ENCODE assay signal across 20 mouse cellular contexts in genomic region chr5:9367920-9368692, GRCm38 (mm10).
DNase-seq lines count a peak whose midpoint lies in the region; ATAC-seq and TF ChIP-seq lines count a peak whose summit lies in the region.
"Had no signal": no experiment of that assay in that cellular context is flagged by ENCODE, and none has a peak within 500 bp of the region (broad histone marks: within the 10 kb centered on the region; RNA-seq: fewer than 3 reads in every experiment).

No protein-coding gene starts in this region.

- no peak overlapping the region for H3K27ac ChIP-seq in hindbrain, embryonic 13.5 days
- no peak overlapping the region for H3K27ac ChIP-seq in hindbrain, embryonic 11.5 days (ENCODE audit: low read depth, low read length)
- H3K27ac ChIP-seq in midbrain, embryonic 13.5 days, result no peak overlapping the region
- H3K27ac ChIP-seq in midbrain, embryonic 11.5 days (ENCODE audit: low read depth, low read length), result no peak overlapping the region
- no peak overlapping the region for H3K27ac ChIP-seq in neural tube, embryonic 14.5 days (ENCODE audit: low read depth, low read length)
- H3K27ac ChIP-seq: embryonic facial prominence, embryonic 13.5 days; forebrain, embryonic 10.5 days; forebrain, embryonic 15.5 days; heart, embryonic 10.5 days had no signal

- H3K4me2 ChIP-seq in hindbrain, embryonic 13.5 days, result no peak overlapping the region
- no peak overlapping the region for H3K4me2 ChIP-seq in hindbrain, embryonic 11.5 days (replicated peaks; ENCODE audit: low read depth, low read length)
- H3K4me2 ChIP-seq in midbrain, embryonic 13.5 days (replicated peaks), result no peak overlapping the region
- H3K4me2 ChIP-seq in midbrain, embryonic 11.5 days, result no peak overlapping the region
- no peak overlapping the region for H3K4me2 ChIP-seq in neural tube, embryonic 14.5 days (ENCODE audit: low read depth, low read length)
- H3K4me2 ChIP-seq: embryonic facial prominence, embryonic 13.5 days; forebrain, embryonic 15.5 days had no signal

- no peaks in the 10 kb centered on the region for H3K36me3 ChIP-seq in hindbrain, embryonic 13.5 days
- H3K36me3 ChIP-seq in hindbrain, embryonic 11.5 days (ENCODE audit: control insufficient read depth, insufficient read depth, low read length), result no peaks in the 10 kb centered on the region
- no peaks in the 10 kb centered on the region for H3K36me3 ChIP-seq in midbrain, embryonic 13.5 days
- no peaks in the 10 kb centered on the region for H3K36me3 ChIP-seq in midbrain, embryonic 11.5 days (ENCODE audit: control insufficient read depth, insufficient read depth, low read length)
- no peaks in the 10 kb centered on the region for H3K36me3 ChIP-seq in neural tube, embryonic 14.5 days (ENCODE audit: control insufficient read depth, insufficient read depth, low read length)
- H3K36me3 ChIP-seq: embryonic facial prominence, embryonic 13.5 days; forebrain, embryonic 10.5 days; forebrain, embryonic 15.5 days; heart, embryonic 10.5 days had no signal

- H3K4me3 ChIP-seq in hindbrain, embryonic 13.5 days, result no peak overlapping the region
- H3K4me3 ChIP-seq in hindbrain, embryonic 11.5 days (ENCODE audit: low read depth, low read length), result no peak overlapping the region
- no peak overlapping the region for H3K4me3 ChIP-seq in midbrain, embryonic 13.5 days (replicated peaks)
- H3K4me3 ChIP-seq in midbrain, embryonic 11.5 days (ENCODE audit: low read depth, low read length), result no peak overlapping the region
- H3K4me3 ChIP-seq in neural tube, embryonic 14.5 days (ENCODE audit: low read depth, low read length), result no peak overlapping the region
- H3K4me3 ChIP-seq: embryonic facial prominence, embryonic 13.5 days; forebrain, embryonic 10.5 days; forebrain, embryonic 15.5 days; heart, embryonic 10.5 days had no signal

- H3K9me3 ChIP-seq in hindbrain, embryonic 13.5 days, result no peaks in the 10 kb centered on the region
- H3K9me3 ChIP-seq in hindbrain, embryonic 11.5 days (ENCODE audit: control insufficient read depth, low read length), result no peaks in the 10 kb centered on the region
- no peaks in the 10 kb centered on the region for H3K9me3 ChIP-seq in midbrain, embryonic 13.5 days
- no peaks in the 10 kb centered on the region for H3K9me3 ChIP-seq in midbrain, embryonic 11.5 days (ENCODE audit: control insufficient read depth, low read length)
- no peaks in the 10 kb centered on the region for H3K9me3 ChIP-seq in neural tube, embryonic 14.5 days (ENCODE audit: control insufficient read depth, low read length)
- H3K9me3 ChIP-seq: embryonic facial prominence, embryonic 13.5 days; forebrain, embryonic 10.5 days; forebrain, embryonic 15.5 days; heart, embryonic 10.5 days had no signal

- DNase-seq in hindbrain, embryonic 11.5 days (ENCODE audit: low spot score), result no peak
- DNase-seq in midbrain, embryonic 11.5 days (ENCODE audit: low spot score, missing footprints), result no peak
- DNase-seq in brain, embryonic 14.5 days (ENCODE audit: low read depth), result peak; percentile 30
- no peak for DNase-seq in ovary, postnatal 14 days (ENCODE audit: low spot score)
- no peak for DNase-seq in lung, postnatal 10 days
- DNase-seq: adrenal gland, postnatal 14 days; cerebellum, adult 18-20 months; cerebellum, adult 9-11 months; cerebellum, postnatal 36 days; gastrocnemius, postnatal 10 days; heart, adult 18-20 months; heart, postnatal 10 days had no signal

- TF ChIP-seq CTCF in brain, embryonic 14.5 days (IDR thresholded peaks at IDR 0.05; ENCODE audit: borderline replicate concordance, extremely low read depth, insufficient read depth, insufficient read length), result no peak

- H3K27me3 ChIP-seq in hindbrain, embryonic 13.5 days, result no peaks in the 10 kb centered on the region
- H3K27me3 ChIP-seq in hindbrain, embryonic 11.5 days (ENCODE audit: control insufficient read depth, insufficient read depth, low read length), result no peaks in the 10 kb centered on the region
- H3K27me3 ChIP-seq in midbrain, embryonic 13.5 days, result no peaks in the 10 kb centered on the region
- no peaks in the 10 kb centered on the region for H3K27me3 ChIP-seq in midbrain, embryonic 11.5 days (ENCODE audit: control insufficient read depth, insufficient read depth, low read length)
- H3K27me3 ChIP-seq in neural tube, embryonic 14.5 days (ENCODE audit: control insufficient read depth, insufficient read depth, low read length), result no peaks in the 10 kb centered on the region
- H3K27me3 ChIP-seq: embryonic facial prominence, embryonic 13.5 days; forebrain, embryonic 15.5 days had no signal

- 64% methylated on average over 11 of the region's 11 CpGs for WGBS in hindbrain, embryonic 13.5 days
- 75% methylated on average over 11 of the region's 11 CpGs for WGBS in hindbrain, embryonic 11.5 days
- WGBS in midbrain, embryonic 13.5 days, result 62% methylated on average over 11 of the region's 11 CpGs
- 67% methylated on average over 11 of the region's 11 CpGs for WGBS in midbrain, embryonic 11.5 days
- WGBS in neural tube, embryonic 14.5 days, result 60% methylated on average over 11 of the region's 11 CpGs

- ATAC-seq in hindbrain, embryonic 13.5 days (ENCODE audit: low FRiP score), result peak; percentile 36; the same call in 1 of the 2 replicates
- no peak for ATAC-seq in hindbrain, embryonic 11.5 days (ENCODE audit: low FRiP score)
- peak; percentile 62 for ATAC-seq in midbrain, embryonic 13.5 days
- ATAC-seq in midbrain, embryonic 11.5 days (ENCODE audit: low FRiP score), result no peak
- ATAC-seq in neural tube, embryonic 14.5 days (ENCODE audit: low read depth), result peak; percentile 45; the same call in 1 of the 2 replicates
- ATAC-seq: activated CD4-positive, CD25-positive, alpha-beta regulatory T cell, adult 4 months; forebrain, embryonic 15.5 days had no signal

- no peak overlapping the region for H3K9ac ChIP-seq in hindbrain, embryonic 13.5 days
- no peak overlapping the region for H3K9ac ChIP-seq in hindbrain, embryonic 11.5 days (ENCODE audit: low read depth, low read length)
- H3K9ac ChIP-seq in midbrain, embryonic 13.5 days (replicated peaks), result no peak overlapping the region
- no peak overlapping the region for H3K9ac ChIP-seq in midbrain, embryonic 11.5 days (ENCODE audit: low read length)
- H3K9ac ChIP-seq in neural tube, embryonic 14.5 days (replicated peaks; ENCODE audit: low read depth, low read length), result no peak overlapping the region
- H3K9ac ChIP-seq: embryonic facial prominence, embryonic 13.5 days; forebrain, embryonic 15.5 days had no signal

- no peak for TF ChIP-seq POLR2A in brain, embryonic 14.5 days (IDR thresholded peaks at IDR 0.05; ENCODE audit: borderline replicate concordance, extremely low read depth, insufficient read depth, insufficient read length, poor library complexity, severe bottlenecking)

- peaks cover 15% of the 10 kb centered on the region for H3K4me1 ChIP-seq in hindbrain, embryonic 13.5 days (replicated peaks)
- no peaks in the 10 kb centered on the region for H3K4me1 ChIP-seq in hindbrain, embryonic 11.5 days (replicated peaks; ENCODE audit: control insufficient read depth, insufficient read depth, low read length)
- H3K4me1 ChIP-seq in midbrain, embryonic 13.5 days (replicated peaks), result 0 out of 2 replicates have a peak, but pooled peaks cover 11% of the 10 kb centered on the region
- no peaks in the 10 kb centered on the region for H3K4me1 ChIP-seq in midbrain, embryonic 11.5 days (ENCODE audit: control insufficient read depth, insufficient read depth, low read length)
- no peaks in the 10 kb centered on the region for H3K4me1 ChIP-seq in neural tube, embryonic 14.5 days (ENCODE audit: control insufficient read depth, insufficient read depth, low read length)
- H3K4me1 ChIP-seq: embryonic facial prominence, embryonic 13.5 days; forebrain, embryonic 15.5 days; heart, embryonic 10.5 days had no signal

Comparison
In these comparisons a context has a peak if more than half of its experiments do, and no peak if none do; other contexts are left out.
1. ATAC-seq: peak in hindbrain, embryonic 13.5 days (single experiment), midbrain, embryonic 13.5 days (single experiment) and neural tube, embryonic 14.5 days (single experiment); none in hindbrain, embryonic 11.5 days (single experiment) and midbrain, embryonic 11.5 days (single experiment).